Mouse (Mus musculus): ENCODE measurements around the gene Mad1l1. TPM values are rescaled to one million over a fixed set of nuclear protein-coding genes. Genes with fewer than 3 reads are reported as not detected.
A peak's percentile ranks its signal among the peaks of the same experiment; 100 is the strongest.

Mad1l1 gene
- polyA plus RNA-seq, 1 experiment, result 22.6 TPM

GRCm38 (mm10) chr5:140118921-140119320 lies 202.4 kb downstream of the Mad1l1 start:
- TF ChIP-seq CTCF (IDR thresholded peaks at IDR 0.05; ENCODE audit: borderline replicate concordance, insufficient read depth, low read length) (no peak), POLR2A (IDR thresholded peaks at IDR 0.05; ENCODE audit: low read depth, low read length) (no peak)
- Histone ChIP-seq H3K27ac (ENCODE audit: insufficient read depth, low read length) (no peak overlapping the region), H3K4me3 (ENCODE audit: insufficient read depth, low read length) (no peak overlapping the region), H3K4me1 (ENCODE audit: control insufficient read depth, insufficient read depth, low read length) (peaks cover 13% of the 10 kb centered on the region)

DNA sequence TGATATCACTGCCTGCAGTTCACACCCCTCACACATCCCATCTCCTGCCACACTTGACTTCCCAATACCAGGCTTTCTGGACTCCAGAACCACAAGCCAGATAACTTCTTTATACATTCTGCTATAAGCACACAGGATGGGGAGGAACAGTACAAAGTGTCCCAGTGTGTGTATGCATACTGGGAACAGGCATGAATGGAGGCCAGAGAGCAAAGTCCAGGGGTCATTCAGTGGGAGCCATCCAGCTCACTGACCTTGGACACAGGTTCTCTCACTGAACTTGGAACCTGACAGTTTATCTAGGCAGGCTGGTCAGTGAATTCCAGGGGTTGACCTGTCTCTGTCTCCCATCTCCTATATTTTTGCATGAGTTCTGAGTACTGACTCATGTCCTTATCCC lies 203.4 kb downstream of the Mad1l1 start:
- no peak overlapping the region for H3K4me3 ChIP-seq (ENCODE audit: insufficient read depth, low read length)
- no peak for TF ChIP-seq CTCF (IDR thresholded peaks at IDR 0.05; ENCODE audit: borderline replicate concordance, insufficient read depth, low read length)
- TF ChIP-seq POLR2A (IDR thresholded peaks at IDR 0.05; ENCODE audit: low read depth, low read length), result no peak
- peaks cover 13% of the 10 kb centered on the region for H3K4me1 ChIP-seq (ENCODE audit: control insufficient read depth, insufficient read depth, low read length)
- no peak overlapping the region for H3K27ac ChIP-seq (ENCODE audit: insufficient read depth, low read length)

DNA sequence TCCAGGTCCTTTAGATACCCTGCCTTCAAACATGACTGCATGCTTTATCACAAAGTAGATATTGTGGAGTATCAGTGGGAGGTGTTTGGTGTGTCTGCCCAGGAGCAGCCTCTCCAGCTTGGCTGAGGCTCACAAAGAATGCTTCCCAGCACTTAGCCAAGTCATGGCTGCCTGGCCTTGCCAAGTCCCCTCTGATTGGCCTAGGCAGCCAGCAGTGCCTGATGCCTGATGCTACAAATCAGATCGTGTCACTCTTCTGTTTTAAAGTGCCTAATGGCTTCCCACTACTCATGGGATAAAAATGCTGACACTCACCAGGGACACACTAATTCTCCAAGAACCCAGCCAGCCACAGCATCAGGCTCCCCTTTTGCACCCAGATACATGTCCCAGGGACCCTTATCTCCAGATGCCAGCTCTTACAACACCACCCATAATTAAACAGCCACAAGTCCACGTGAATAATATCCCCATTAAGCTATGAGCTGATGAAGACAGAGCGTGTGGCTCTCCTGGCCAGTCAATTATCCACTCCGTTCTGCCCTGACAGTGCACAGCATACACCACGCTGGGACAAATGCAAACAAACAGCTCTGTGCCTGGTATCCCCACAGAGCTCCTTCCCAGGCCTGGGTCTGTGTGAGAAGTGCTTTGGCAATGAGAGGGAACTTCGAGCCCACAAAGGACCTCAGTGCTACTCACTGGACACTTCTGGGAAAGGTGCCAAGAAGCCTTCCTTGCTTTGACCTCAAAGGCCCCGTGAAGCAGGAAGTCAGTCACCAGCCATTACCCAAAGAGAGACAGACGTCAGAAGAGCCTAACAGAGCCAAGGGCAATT lies 205.7 kb downstream of the Mad1l1 start:
- H3K4me1 ChIP-seq (ENCODE audit: control insufficient read depth, insufficient read depth, low read length), result peaks cover 13% of the 10 kb centered on the region
- H3K27ac ChIP-seq (ENCODE audit: insufficient read depth, low read length), result peak overlapping the region; percentile 82
- H3K4me3 ChIP-seq (ENCODE audit: insufficient read depth, low read length), result no peak overlapping the region
- TF ChIP-seq POLR2A (IDR thresholded peaks at IDR 0.05; ENCODE audit: low read depth, low read length) (no peak), CTCF (IDR thresholded peaks at IDR 0.05; ENCODE audit: borderline replicate concordance, insufficient read depth, low read length) (no peak)

DNA sequence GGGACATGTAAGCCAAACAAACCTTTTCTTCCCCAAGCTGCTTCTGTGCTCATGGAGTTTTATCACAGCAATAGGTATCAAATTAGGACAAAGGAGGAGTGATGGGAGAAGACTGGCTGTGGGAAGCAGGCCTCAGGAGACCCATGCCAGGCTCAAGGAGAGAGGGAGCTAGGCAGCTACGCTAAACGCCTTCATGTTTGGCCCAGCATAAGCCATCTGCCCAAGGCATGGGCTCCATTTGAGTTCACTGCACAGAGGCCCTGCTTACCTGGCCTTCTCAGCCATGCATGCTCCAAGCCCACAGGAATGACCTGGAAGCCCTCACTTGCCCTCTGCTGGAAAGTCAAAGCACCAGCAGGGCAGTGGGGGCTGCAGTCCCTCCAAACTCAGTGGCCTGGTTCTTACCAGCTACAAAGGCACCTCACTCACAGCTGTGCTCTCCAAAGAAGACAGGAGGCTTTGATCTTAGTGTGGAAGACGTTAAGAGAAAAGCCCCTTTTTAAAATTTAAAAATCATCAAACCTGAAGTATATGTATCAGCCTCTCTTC lies 206.8 kb downstream of the Mad1l1 start:
- Histone ChIP-seq H3K27ac (ENCODE audit: insufficient read depth, low read length) (no peak overlapping the region), H3K4me3 (ENCODE audit: insufficient read depth, low read length) (no peak overlapping the region), H3K4me1 (ENCODE audit: control insufficient read depth, insufficient read depth, low read length) (peaks cover 13% of the 10 kb centered on the region)
- TF ChIP-seq CTCF (IDR thresholded peaks at IDR 0.05; ENCODE audit: borderline replicate concordance, insufficient read depth, low read length), result no peak
- TF ChIP-seq POLR2A (IDR thresholded peaks at IDR 0.05; ENCODE audit: low read depth, low read length), result no peak

DNA sequence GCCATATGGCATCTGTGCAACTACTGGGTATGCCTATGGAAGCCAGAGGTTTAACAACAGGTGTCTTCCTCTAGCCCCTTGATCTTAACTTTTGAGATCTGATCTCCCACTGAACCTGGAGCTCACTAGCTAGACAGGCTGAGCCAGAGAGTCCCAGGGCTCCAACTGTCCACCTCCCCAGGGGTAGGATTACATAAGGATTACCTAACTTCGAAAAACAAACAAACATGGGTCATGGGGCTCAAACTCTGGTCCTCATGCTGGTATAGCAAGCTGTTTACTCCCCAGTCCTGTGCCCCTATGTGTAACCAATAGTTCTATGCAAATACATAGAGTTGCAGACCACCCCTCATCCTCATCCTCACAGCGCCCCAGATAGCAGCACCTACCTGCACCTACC lies 208.1 kb downstream of the Mad1l1 start:
- Histone ChIP-seq H3K4me3 (ENCODE audit: insufficient read depth, low read length) (no peak overlapping the region), H3K4me1 (ENCODE audit: control insufficient read depth, insufficient read depth, low read length) (peaks cover 13% of the 10 kb centered on the region), H3K27ac (ENCODE audit: insufficient read depth, low read length) (no peak overlapping the region)
- TF ChIP-seq CTCF (IDR thresholded peaks at IDR 0.05; ENCODE audit: borderline replicate concordance, insufficient read depth, low read length) (no peak), POLR2A (IDR thresholded peaks at IDR 0.05; ENCODE audit: low read depth, low read length) (no peak)

- Histone ChIP-seq H3K27ac (ENCODE audit: insufficient read depth, low read length) (no peak overlapping the region), H3K4me1 (ENCODE audit: control insufficient read depth, insufficient read depth, low read length) (peaks cover 2% of the 10 kb centered on the region; the same call in 1 of the 2 replicates), H3K4me3 (ENCODE audit: insufficient read depth, low read length) (no peak overlapping the region)
- no peak for TF ChIP-seq POLR2A (IDR thresholded peaks at IDR 0.05; ENCODE audit: low read depth, low read length)
- no peak for TF ChIP-seq CTCF (IDR thresholded peaks at IDR 0.05; ENCODE audit: borderline replicate concordance, insufficient read depth, low read length)
These were observed 211.3 kb downstream of the Mad1l1 start for GRCm38 (mm10) chr5:140110024-140110423.

- no peaks in the 10 kb centered on the region; the same call in 1 of the 2 replicates for H3K4me1 ChIP-seq (ENCODE audit: control insufficient read depth, insufficient read depth, low read length)
- no peak overlapping the region for H3K4me3 ChIP-seq (ENCODE audit: insufficient read depth, low read length)
- H3K27ac ChIP-seq (ENCODE audit: insufficient read depth, low read length), result no peak overlapping the region
- TF ChIP-seq CTCF (IDR thresholded peaks at IDR 0.05; ENCODE audit: borderline replicate concordance, insufficient read depth, low read length) (no peak), POLR2A (IDR thresholded peaks at IDR 0.05; ENCODE audit: low read depth, low read length) (no peak)
These were observed 213.4 kb downstream of the Mad1l1 start for GRCm38 (mm10) chr5:140107907-140108306.

DNA sequence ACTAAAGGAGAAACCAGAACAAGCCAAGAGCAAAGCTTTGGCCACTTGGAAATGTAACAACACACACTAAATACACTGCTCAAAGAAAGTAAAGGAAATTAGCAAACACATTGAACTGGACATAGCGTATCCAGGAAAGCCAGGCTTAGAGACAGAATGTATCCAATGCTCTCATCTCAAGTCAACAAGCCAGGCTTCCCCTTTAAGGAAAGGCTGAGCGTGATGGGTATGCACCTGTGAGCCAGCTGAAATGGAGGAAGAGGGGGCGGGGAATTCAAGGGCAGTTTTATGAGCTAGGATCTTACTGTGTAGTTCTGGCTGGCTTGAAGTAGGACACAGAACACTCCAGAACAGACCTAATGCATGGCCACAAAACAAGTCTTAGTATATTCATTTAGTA lies 215.3 kb downstream of the Mad1l1 start:
- Histone ChIP-seq H3K4me3 (ENCODE audit: insufficient read depth, low read length) (no peak overlapping the region), H3K4me1 (ENCODE audit: control insufficient read depth, insufficient read depth, low read length) (no peaks in the 10 kb centered on the region; the same call in 1 of the 2 replicates), H3K27ac (ENCODE audit: insufficient read depth, low read length) (no peak overlapping the region)
- TF ChIP-seq POLR2A (IDR thresholded peaks at IDR 0.05; ENCODE audit: low read depth, low read length), result no peak
- no peak for TF ChIP-seq CTCF (IDR thresholded peaks at IDR 0.05; ENCODE audit: borderline replicate concordance, insufficient read depth, low read length)

- TF ChIP-seq POLR2A (IDR thresholded peaks at IDR 0.05; ENCODE audit: low read depth, low read length) (no peak), CTCF (IDR thresholded peaks at IDR 0.05; ENCODE audit: borderline replicate concordance, insufficient read depth, low read length) (no peak)
- Histone ChIP-seq H3K4me1 (ENCODE audit: control insufficient read depth, insufficient read depth, low read length) (no peaks in the 10 kb centered on the region; the same call in 1 of the 2 replicates), H3K4me3 (ENCODE audit: insufficient read depth, low read length) (no peak overlapping the region), H3K27ac (ENCODE audit: insufficient read depth, low read length) (no peak overlapping the region)
These were observed 216.5 kb downstream of the Mad1l1 start for GRCm38 (mm10) chr5:140104891-140105290.

GRCm38 (mm10) chr5:140102731-140103130 lies 218.6 kb downstream of the Mad1l1 start:
- no peak overlapping the region for H3K27ac ChIP-seq (ENCODE audit: insufficient read depth, low read length)
- no peak for TF ChIP-seq CTCF (IDR thresholded peaks at IDR 0.05; ENCODE audit: borderline replicate concordance, insufficient read depth, low read length)
- TF ChIP-seq POLR2A (IDR thresholded peaks at IDR 0.05; ENCODE audit: low read depth, low read length), result no peak

More at GRCm38 (mm10) chr5:140102731-140103130, 218.6 kb downstream of the Mad1l1 start:
- H3K4me3 ChIP-seq (ENCODE audit: insufficient read depth, low read length), result no peak overlapping the region
- H3K4me1 ChIP-seq (ENCODE audit: control insufficient read depth, insufficient read depth, low read length), result no peaks in the 10 kb centered on the region; the same call in 1 of the 2 replicates

Measured in embryonic fibroblast, embryonic 13.5 days (primary cell).